Mouse (Mus musculus) liver, adult 2 months (tissue): ENCODE results near the gene Syt9.

Experiments used
- CTCF ChIP-seq: fragments of 200-500 bp; IDR thresholded peaks from 2 replicates; pipeline ENCODE4 v1.5.1; 2011; ENCODE audit warnings: low read depth, low read length, control low read depth
- POLR2A ChIP-seq: fragments of 200-500 bp; IDR thresholded peaks from 2 replicates; pipeline ENCODE4 v1.6.1; 2011; ENCODE audit warnings: low read length, control low read depth; ENCODE audit not compliant: insufficient read depth; ENCODE audit errors: extremely low read depth

GRCm38 (mm10) chr7:107592641-107593040 lies 222.1 kb downstream of the Syt9 start:
- TF ChIP-seq POLR2A (no peak), CTCF (no peak)
